Mouse (Mus musculus) thymus, adult 2 months (tissue): Measurements from ENCODE around the gene Rpl26. TPM values are rescaled to one million over a fixed set of nuclear protein-coding genes. Genes with fewer than 3 reads are reported as not detected.
A peak's percentile ranks its signal among the peaks of the same experiment; 100 is the strongest.

ENCODE experiments used
- DNase-seq: peaks from one replicate; pipeline ENCODE4 v3.0.0; 2021
- H3K27ac ChIP-seq: fragments of 200-500 bp; 2 replicates; pipeline ENCODE4 v1.5.1; 2012; ENCODE audit warnings: low read length, control low read depth; ENCODE audit not compliant: control insufficient read depth, insufficient read depth
- H3K27me3 ChIP-seq: fragments of 200-500 bp; 2 replicates; pipeline ENCODE4 v1.6.1; 2012; ENCODE audit warnings: mild to moderate bottlenecking, low read length, moderate library complexity, mixed read lengths; ENCODE audit not compliant: control insufficient read depth, insufficient read depth
- H3K36me3 ChIP-seq: fragments of 200-500 bp; 2 replicates; pipeline ENCODE4 v1.6.1; 2012; ENCODE audit warnings: mild to moderate bottlenecking, low read length, moderate library complexity; ENCODE audit not compliant: control insufficient read depth, insufficient read depth
- H3K4me1 ChIP-seq: fragments of 200-500 bp; replicated peaks from 2 replicates; pipeline ENCODE4 v1.6.1; 2012; ENCODE audit warnings: low read length; ENCODE audit not compliant: control insufficient read depth, insufficient read depth
- H3K4me3 ChIP-seq: fragments of 200-500 bp; 2 replicates; pipeline ENCODE4 v1.5.1; 2012; ENCODE audit warnings: mild to moderate bottlenecking, low read length, control low read depth, moderate library complexity; ENCODE audit not compliant: control insufficient read depth, insufficient read depth
- CTCF ChIP-seq: fragments of 200-500 bp; IDR thresholded peaks from 2 replicates; pipeline ENCODE4 v1.5.1; 2012; ENCODE audit warnings: mild to moderate bottlenecking, control low read depth, low read length, moderate library complexity, borderline replicate concordance; ENCODE audit not compliant: control insufficient read depth, poor library complexity, insufficient read depth; ENCODE audit errors: extremely low read depth
- POLR2A ChIP-seq: fragments of 200-500 bp; IDR thresholded peaks from 2 replicates; pipeline ENCODE4 v1.6.1; 2012; ENCODE audit warnings: mild to moderate bottlenecking, low read length, control low read depth, moderate library complexity; ENCODE audit not compliant: control insufficient read depth, poor library complexity, insufficient read depth; ENCODE audit errors: extremely low read depth
- WGBS: fragments of 180-500 bp; shearing (Covaris S2); methylation state at CpG from one replicate; pipeline ENCODE4 v1.1.7; 2018; 5-methylcytosine and 5-hydroxymethylcytosine counted together
- polyA plus RNA-seq: library from polyadenylated mRNA; depleted of rRNA; stranded (reverse); fragments of >200 nt; gene quantifications from 2 replicates; pipeline ENCODE4 v1.2.3, GENCODE M21; 2012

Rpl26 gene
- polyA plus RNA-seq, 1 experiment = 1,133 TPM

DNA sequence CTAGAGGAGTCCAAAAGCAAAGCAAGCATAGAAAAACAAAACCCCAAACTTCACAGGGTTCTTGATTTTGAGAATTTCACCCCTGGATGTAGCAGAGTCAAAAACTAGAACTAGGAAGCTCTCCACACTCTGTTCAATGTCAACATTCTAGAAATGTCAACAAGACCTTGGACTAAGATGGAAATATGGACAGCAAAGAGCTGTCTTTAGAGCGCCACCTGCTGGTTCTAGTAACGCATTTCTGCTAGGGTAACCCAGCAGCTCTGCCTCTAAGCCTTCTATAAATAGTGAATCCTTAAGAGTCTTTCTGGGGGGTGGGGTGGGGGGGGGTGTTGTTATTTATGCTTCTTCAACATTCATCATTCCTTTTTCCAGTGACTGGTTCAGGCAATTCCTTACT lies 26.5 kb upstream of the Rpl26 start:
- Histone ChIP-seq H3K27ac (no peak overlapping the region), H3K4me3 (no peak overlapping the region), H3K4me1 (peaks cover 5% of the 10 kb centered on the region), H3K27me3 (no peaks in the 10 kb centered on the region), H3K36me3 (no peaks in the 10 kb centered on the region)
- WGBS = 0% methylated on average over 2 of the region's 2 CpGs
- no peak for TF ChIP-seq CTCF
- peak; percentile 56 for DNase-seq

DNA sequence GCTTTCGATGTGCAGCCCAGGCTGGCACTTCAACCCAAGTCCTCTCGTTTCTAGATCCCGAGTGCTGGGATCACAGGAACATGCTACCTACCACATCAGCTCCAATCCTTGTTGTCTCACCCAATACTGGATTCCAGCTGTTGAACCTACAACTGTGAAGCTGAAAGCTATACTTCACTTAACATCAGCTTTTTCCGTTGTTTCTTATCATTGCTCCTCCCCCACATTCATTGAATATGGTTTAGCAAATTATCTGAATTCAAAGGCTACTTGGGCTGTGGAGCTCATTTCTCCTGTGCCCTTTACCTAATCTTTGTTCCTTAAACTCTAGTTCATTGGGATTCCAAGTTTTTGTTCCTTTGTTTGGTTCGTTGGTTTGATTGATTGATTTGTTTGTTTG lies 22.6 kb upstream of the Rpl26 start:
- no peak overlapping the region for H3K27ac ChIP-seq
- no peaks in the 10 kb centered on the region for H3K36me3 ChIP-seq
- 94% methylated on average over 5 of the region's 5 CpGs for WGBS
- no peaks in the 10 kb centered on the region for H3K4me1 ChIP-seq
- H3K4me3 ChIP-seq = no peak overlapping the region
- no peaks in the 10 kb centered on the region for H3K27me3 ChIP-seq
- DNase-seq = no peak
- TF ChIP-seq POLR2A (no peak), CTCF (no peak)

DNA sequence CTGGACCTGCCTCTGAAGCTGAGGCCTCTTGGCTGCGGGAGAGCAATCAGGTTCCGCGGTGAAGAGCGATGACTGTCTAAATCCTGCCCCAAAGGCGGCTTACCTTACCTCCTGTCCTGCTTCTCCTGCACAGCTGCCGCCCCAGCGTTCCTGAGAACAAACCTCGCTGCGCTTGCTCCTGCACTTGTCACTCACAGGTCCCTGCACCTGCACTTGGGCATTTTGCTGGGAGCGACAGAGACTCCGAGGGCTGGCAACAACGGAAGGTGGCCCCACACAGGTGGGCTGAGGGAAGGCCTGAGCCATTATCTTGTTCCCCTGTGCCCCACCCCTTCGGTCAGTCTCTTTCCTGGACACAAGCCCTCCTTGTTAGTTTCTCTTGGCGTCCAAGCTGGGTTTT lies 19.3 kb upstream of the Rpl26 start:
- DNase-seq = no peak
- H3K27me3 ChIP-seq = no peaks in the 10 kb centered on the region
- no peaks in the 10 kb centered on the region for H3K4me1 ChIP-seq
- no peak overlapping the region for H3K4me3 ChIP-seq
- H3K27ac ChIP-seq = no peak overlapping the region
- WGBS = 77% methylated on average over 14 of the region's 14 CpGs
- H3K36me3 ChIP-seq = no peaks in the 10 kb centered on the region
- TF ChIP-seq CTCF (no peak), POLR2A (no peak)

DNA sequence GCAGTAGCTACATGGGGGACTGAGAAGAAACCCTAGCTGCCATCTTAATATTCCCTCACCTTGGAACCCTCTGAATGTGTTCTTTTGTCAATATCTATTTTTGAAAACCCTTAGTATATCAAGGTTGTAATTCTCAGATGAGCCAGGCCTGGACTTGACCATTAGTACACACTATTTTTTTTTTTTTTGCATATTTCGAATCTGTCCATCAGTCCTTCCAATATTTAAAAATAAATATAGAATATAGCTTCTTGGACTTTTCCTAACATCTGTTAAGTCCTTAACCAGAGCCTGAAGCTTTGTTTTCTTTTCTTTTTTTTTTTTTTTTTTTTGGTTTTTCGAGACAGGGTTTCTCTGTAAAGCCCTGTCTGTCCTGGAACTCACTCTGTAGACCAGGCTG lies 17.5 kb upstream of the Rpl26 start:
- Histone ChIP-seq H3K4me1 (no peaks in the 10 kb centered on the region), H3K27me3 (no peaks in the 10 kb centered on the region), H3K36me3 (no peaks in the 10 kb centered on the region), H3K27ac (no peak overlapping the region), H3K4me3 (no peak overlapping the region)
- TF ChIP-seq CTCF (no peak), POLR2A (no peak)
- no peak for DNase-seq
- 84% methylated on average over 2 of the region's 2 CpGs for WGBS

DNA sequence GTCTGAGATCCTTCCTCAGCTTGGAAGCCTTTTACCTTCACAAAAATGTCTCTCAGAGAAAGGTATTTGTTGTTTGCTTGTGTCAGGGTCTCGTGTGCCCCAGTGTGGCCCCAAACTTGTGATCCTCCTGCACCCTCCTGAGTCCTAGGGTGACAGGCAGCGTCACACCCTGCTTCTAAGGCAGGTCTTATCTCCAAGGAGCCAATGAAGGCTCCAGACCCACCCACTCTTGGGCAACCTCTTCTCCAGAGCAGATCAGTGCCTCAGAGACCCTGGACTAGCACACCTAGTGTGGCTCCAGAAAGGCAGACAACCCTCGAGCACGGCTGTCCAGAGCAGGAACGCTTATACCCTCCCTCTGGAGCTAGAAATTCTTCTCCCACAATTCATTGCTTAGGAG lies 17.0 kb upstream of the Rpl26 start:
- WGBS = 91% methylated on average over 5 of the region's 5 CpGs
- DNase-seq = no peak
- Histone ChIP-seq H3K27me3 (no peaks in the 10 kb centered on the region), H3K36me3 (no peaks in the 10 kb centered on the region), H3K4me3 (no peak overlapping the region), H3K4me1 (no peaks in the 10 kb centered on the region), H3K27ac (no peak overlapping the region)
- TF ChIP-seq CTCF (no peak), POLR2A (no peak)

DNA sequence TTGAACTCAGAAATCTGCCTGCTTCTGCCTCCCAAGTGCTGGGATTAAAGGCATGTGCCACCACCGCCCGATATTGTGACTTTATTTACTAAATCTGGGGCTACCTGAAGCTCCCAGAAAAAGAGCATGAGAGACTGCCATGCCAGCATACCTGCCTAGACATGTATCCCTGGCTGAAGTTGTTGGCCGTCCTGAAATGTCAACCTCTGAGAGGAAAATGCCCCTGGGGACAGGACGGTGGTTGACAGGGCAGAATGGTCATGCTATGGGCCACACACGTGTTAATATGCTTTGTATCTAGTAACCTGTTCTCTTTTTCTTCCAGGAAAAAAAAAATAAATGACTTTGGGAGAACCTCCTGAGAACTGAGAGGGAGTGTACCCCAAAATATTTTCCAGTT lies 15.3 kb upstream of the Rpl26 start:
- no peak for DNase-seq
- WGBS = 93% methylated on average over 5 of the region's 5 CpGs
- no peak for TF ChIP-seq POLR2A
- no peak for TF ChIP-seq CTCF
- Histone ChIP-seq H3K4me1 (no peaks in the 10 kb centered on the region), H3K27ac (no peak overlapping the region), H3K27me3 (no peaks in the 10 kb centered on the region), H3K4me3 (no peak overlapping the region), H3K36me3 (no peaks in the 10 kb centered on the region)

DNA sequence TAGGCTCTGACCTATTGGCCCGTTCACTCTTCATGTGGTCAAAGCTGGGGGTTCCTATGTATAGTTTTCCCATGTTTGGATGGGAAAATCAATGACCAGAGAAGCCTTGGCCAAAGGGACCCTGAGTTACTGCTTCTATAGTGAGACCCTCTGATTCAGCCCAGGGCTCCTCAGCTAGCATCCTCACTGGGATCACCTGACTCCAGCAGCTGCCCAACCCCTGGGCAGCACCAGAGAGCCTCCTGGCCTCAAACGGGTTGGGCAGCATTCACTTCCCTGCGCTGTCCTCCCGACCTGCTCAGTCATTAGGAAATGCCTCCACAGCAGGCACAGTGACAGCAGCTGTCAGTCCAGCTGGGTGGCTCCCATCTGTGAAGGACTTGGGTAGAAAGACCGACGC lies 13.1 kb upstream of the Rpl26 start, which contains the start of gene Rnf222:
Gene Rnf222 (plus strand): TSS at position 301 of the 400 bp plus-strand sequence.
- no peak for TF ChIP-seq POLR2A
- no peak for TF ChIP-seq CTCF
- H3K4me3 ChIP-seq = no peak within 1 kb of the TSS
- no peak for DNase-seq
- no peaks in the 10 kb centered on the region for H3K27me3 ChIP-seq
- WGBS = 66% methylated on average over 6 of the region's 6 CpGs
- H3K27ac ChIP-seq = no peak within 1 kb of the TSS
- H3K4me1 ChIP-seq = no peaks in the 10 kb centered on the region; the same call in 1 of the 2 replicates
- no peaks in the 10 kb centered on the region for H3K36me3 ChIP-seq

DNA sequence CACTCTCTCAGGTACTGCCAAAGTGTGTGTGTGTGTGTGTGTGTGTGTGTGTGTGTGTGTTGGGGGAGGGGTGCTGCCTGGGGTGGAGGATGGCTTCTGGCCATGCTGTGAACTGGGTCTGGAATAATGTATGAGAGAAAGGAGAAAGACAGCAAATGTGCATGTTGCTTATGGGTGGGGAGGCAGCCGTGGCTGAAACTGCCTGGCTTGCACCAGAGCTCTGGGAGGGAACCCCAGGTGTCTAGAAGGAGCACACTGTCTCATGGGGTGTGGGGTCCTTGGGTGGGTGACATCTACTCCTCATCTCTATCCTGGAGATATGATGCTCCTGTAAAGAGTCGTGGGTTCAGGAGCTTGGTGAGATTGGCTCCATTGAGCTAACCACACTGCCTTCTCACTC lies 12.7 kb upstream of the Rpl26 start:
- WGBS = 76% methylated on average over 2 of the region's 2 CpGs

More for the DNA sequence above, 12.7 kb upstream of the Rpl26 start:
- H3K4me3 ChIP-seq = no peak overlapping the region
- DNase-seq = no peak
- no peaks in the 10 kb centered on the region for H3K36me3 ChIP-seq
- peaks cover 2% of the 10 kb centered on the region; the same call in 1 of the 2 replicates for H3K4me1 ChIP-seq
- H3K27me3 ChIP-seq = no peaks in the 10 kb centered on the region
- TF ChIP-seq POLR2A = no peak
- no peak for TF ChIP-seq CTCF
- H3K27ac ChIP-seq = no peak overlapping the region
